Mouse (Mus musculus): Measurements from ENCODE around the gene Saa4. TPM values are rescaled to one million over a fixed set of nuclear protein-coding genes. Genes with fewer than 3 reads are reported as not detected.
"Not testable (repeated sequence)": the region's sequence is repeated elsewhere in the genome, so short reads cannot be mapped to it uniquely, and the experiment has no call there.

The Saa4 gene
- polyA plus RNA-seq, 1 experiment from 2014 or later: not detected

DNA sequence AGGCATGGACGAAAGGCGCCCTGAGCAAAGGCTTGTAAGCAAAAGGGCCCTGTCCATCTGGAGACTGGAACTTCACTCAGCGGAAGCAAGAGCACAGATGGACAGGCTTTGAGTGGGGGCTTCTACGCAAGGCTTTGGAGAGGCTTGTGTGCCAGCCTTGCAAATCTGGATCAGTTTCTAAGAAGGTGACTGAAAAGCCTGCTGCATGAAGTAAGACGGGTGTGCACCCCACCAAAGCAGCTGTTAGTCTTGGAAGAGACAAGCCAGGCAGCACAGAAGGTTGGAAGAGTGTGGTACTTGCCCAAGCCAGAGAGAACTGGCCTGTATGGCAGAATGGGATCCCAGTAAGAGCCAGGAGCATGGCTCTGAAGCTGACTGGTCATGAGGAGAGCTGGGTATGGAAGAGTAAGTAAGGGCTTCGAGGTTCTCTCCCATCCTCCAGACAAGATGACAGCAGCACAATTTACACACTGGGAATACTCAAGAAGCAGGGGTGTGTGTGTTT is 31.8 kb downstream of the Saa4 start:
- H3K4me3 ChIP-seq (ENCODE audit: low read length): no peak overlapping the region
- no peak overlapping the region for H3K4me2 ChIP-seq (ENCODE audit: low read depth, low read length)
- H3K9ac ChIP-seq (ENCODE audit: low read length): no peak overlapping the region
- H3K9me3 ChIP-seq (replicated peaks; ENCODE audit: control insufficient read depth, low read length): no peaks in the 10 kb centered on the region
- H3K27ac ChIP-seq (ENCODE audit: low read length): no peak overlapping the region
- 92% methylated on average over 6 of the region's 6 CpGs for WGBS
- H3K27me3 ChIP-seq (ENCODE audit: control insufficient read depth, insufficient read depth, low read length): no peaks in the 10 kb centered on the region
- H3K36me3 ChIP-seq (ENCODE audit: control insufficient read depth, insufficient read depth): peaks cover 59% of the 10 kb centered on the region
- no peak for ATAC-seq (replicated peaks; ENCODE audit: extremely low read depth, insufficient read depth, low FRiP score)
- H3K4me1 ChIP-seq (ENCODE audit: control insufficient read depth, insufficient read depth, low read length): no peaks in the 10 kb centered on the region

DNA sequence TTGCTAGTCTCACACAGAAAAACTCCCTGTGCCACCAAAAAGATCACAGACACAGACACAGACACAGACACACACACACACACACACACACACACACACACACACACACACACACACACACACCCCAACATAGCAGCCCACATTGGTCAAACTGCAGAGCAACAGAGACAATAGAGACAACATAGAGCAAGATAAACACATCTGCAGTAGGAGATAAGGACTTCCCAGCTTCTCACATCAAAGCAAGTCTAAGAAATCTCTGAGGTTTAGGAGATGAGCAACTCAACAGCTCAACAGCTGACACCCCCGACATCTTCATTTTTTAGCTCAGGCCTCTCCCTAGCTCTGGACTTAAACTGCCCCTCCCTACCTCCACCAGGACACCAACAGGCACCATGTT is 35.6 kb downstream of the Saa4 start:
- Histone ChIP-seq H3K9ac (ENCODE audit: low read length) (no peak overlapping the region), H3K9me3 (replicated peaks; ENCODE audit: control insufficient read depth, low read length) (no peaks in the 10 kb centered on the region), H3K4me3 (ENCODE audit: low read length) (no peak overlapping the region), H3K27me3 (ENCODE audit: control insufficient read depth, insufficient read depth, low read length) (no peaks in the 10 kb centered on the region), H3K27ac (ENCODE audit: low read length) (no peak overlapping the region), H3K36me3 (ENCODE audit: control insufficient read depth, insufficient read depth) (peaks cover 39% of the 10 kb centered on the region), H3K4me2 (ENCODE audit: low read depth, low read length) (no peak overlapping the region), H3K4me1 (ENCODE audit: control insufficient read depth, insufficient read depth, low read length) (no peaks in the 10 kb centered on the region)
- no peak for ATAC-seq (replicated peaks; ENCODE audit: extremely low read depth, insufficient read depth, low FRiP score)
- 63% methylated on average over 1 of the region's 1 CpGs for WGBS

DNA sequence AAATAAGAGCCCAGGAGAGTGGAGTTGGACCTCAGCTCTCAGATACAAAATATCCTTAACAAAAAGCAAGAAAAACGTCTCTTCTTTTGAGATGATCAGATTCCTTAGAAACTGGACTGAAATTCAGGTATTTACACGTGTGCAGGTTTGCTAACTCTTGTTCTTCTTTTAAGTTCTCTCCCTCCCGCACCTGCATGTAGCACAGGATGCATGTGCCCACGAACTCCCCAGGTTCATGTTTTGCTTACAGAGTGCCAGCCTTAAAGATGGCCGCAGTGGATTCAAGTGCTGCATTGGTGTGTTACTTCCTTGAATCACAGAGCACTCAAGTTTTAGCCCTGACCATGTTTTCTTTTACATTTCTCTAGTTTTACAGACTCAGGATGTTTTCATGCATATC is 45.6 kb downstream of the Saa4 start:
- Histone ChIP-seq H3K4me2 (ENCODE audit: low read depth, low read length) (no peak overlapping the region), H3K4me3 (ENCODE audit: low read length) (no peak overlapping the region), H3K27me3 (ENCODE audit: control insufficient read depth, insufficient read depth, low read length) (no peaks in the 10 kb centered on the region), H3K4me1 (ENCODE audit: control insufficient read depth, insufficient read depth, low read length) (no peaks in the 10 kb centered on the region), H3K9me3 (replicated peaks; ENCODE audit: control insufficient read depth, low read length) (0 out of 2 replicates have a peak, but pooled peaks cover 3% of the 10 kb centered on the region), H3K27ac (ENCODE audit: low read length) (no peak overlapping the region), H3K9ac (ENCODE audit: low read length) (no peak overlapping the region), H3K36me3 (ENCODE audit: control insufficient read depth, insufficient read depth) (peaks cover 13% of the 10 kb centered on the region)
- ATAC-seq (replicated peaks; ENCODE audit: extremely low read depth, insufficient read depth, low FRiP score): no peak
- 84% methylated on average over 5 of the region's 5 CpGs for WGBS

DNA sequence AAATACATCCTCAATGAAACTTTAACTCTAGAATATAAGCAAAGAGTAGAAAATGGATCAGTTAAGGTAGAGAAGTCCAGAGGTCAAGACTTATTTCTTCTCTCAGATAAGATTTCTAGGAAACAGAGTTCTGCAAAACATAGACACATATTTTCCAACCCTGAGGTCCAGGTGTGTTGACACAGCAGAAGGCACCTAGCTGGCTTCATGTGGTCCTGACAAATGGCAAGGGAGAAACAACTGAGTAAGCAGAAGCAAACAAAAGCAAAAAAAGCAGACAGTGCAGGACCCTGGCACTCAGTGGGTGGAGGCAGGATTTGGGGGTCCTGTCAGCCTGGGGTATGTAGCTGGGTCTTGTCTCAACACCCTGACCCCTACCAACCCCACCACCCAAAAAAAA is 51.7 kb downstream of the Saa4 start:
- Histone ChIP-seq H3K4me1 (ENCODE audit: control insufficient read depth, insufficient read depth, low read length) (no peaks in the 10 kb centered on the region), H3K4me3 (ENCODE audit: low read length) (no peak overlapping the region), H3K4me2 (ENCODE audit: low read depth, low read length) (no peak overlapping the region), H3K36me3 (ENCODE audit: control insufficient read depth, insufficient read depth) (no peaks in the 10 kb centered on the region), H3K9me3 (replicated peaks; ENCODE audit: control insufficient read depth, low read length) (0 out of 2 replicates have a peak, but pooled peaks cover 3% of the 10 kb centered on the region), H3K27ac (ENCODE audit: low read length) (no peak overlapping the region), H3K9ac (ENCODE audit: low read length) (no peak overlapping the region), H3K27me3 (ENCODE audit: control insufficient read depth, insufficient read depth, low read length) (no peaks in the 10 kb centered on the region)
- no peak for ATAC-seq (replicated peaks; ENCODE audit: extremely low read depth, insufficient read depth, low FRiP score)

DNA sequence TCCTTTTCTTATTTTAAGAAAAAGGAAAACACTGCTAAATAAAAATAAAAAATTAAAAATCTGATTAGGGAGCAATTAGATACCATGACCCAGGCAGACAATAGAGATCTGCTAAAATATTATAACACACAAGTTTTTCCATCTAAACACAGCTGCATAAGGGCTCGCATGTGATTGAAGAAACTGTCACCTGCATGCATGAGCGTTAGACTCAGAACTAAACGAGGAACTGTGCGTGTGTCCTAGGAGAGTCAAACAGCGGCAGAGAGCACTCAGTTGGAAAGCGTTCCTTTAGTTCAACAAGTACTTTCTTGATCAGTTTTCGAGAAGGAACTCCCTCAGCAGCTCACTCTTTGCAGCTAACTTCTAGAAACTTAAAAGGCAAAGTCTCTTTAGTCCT is 53.4 kb downstream of the Saa4 start:
- H3K36me3 ChIP-seq (ENCODE audit: control insufficient read depth, insufficient read depth); H3K4me2 ChIP-seq (ENCODE audit: low read depth, low read length); H3K27ac ChIP-seq (ENCODE audit: low read length); H3K4me1 ChIP-seq (ENCODE audit: control insufficient read depth, insufficient read depth, low read length); ATAC-seq (replicated peaks; ENCODE audit: extremely low read depth, insufficient read depth, low FRiP score); H3K27me3 ChIP-seq (ENCODE audit: control insufficient read depth, insufficient read depth, low read length); H3K9me3 ChIP-seq (replicated peaks; ENCODE audit: control insufficient read depth, low read length); H3K4me3 ChIP-seq (ENCODE audit: low read length); H3K9ac ChIP-seq (ENCODE audit: low read length): not testable (repeated sequence)
- 79% methylated on average over 7 of the region's 7 CpGs for WGBS

DNA sequence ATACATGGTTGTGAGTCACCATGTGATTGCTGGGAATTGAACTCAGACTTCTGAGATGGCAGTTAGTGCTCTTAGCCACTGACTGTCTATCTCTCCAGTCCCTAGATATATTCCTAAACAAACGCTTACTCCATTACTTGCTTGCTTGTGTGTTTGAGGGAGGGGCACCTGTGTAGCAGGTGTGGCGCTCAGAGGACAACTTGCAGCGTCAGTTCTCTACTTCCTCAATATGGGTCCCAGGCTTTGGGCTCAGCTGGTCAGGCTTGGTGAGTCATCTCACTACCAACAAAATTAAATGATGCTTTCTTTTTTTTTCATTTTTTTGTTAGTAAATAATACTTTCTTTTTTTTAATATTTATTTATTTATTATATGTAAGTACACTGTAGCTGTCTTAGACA is 54.0 kb downstream of the Saa4 start:
- ATAC-seq (replicated peaks; ENCODE audit: extremely low read depth, insufficient read depth, low FRiP score): no peak
- no peaks in the 10 kb centered on the region for H3K4me1 ChIP-seq (ENCODE audit: control insufficient read depth, insufficient read depth, low read length)
- H3K4me3 ChIP-seq (ENCODE audit: low read length): no peak overlapping the region
- H3K9ac ChIP-seq (ENCODE audit: low read length): no peak overlapping the region
- 70% methylated on average over 3 of the region's 3 CpGs for WGBS
- H3K4me2 ChIP-seq (ENCODE audit: low read depth, low read length): no peak overlapping the region
- H3K27ac ChIP-seq (ENCODE audit: low read length): no peak overlapping the region
- H3K9me3 ChIP-seq (replicated peaks; ENCODE audit: control insufficient read depth, low read length): 0 out of 2 replicates have a peak, but pooled peaks cover 3% of the 10 kb centered on the region
- H3K27me3 ChIP-seq (ENCODE audit: control insufficient read depth, insufficient read depth, low read length): no peaks in the 10 kb centered on the region
- H3K36me3 ChIP-seq (ENCODE audit: control insufficient read depth, insufficient read depth): no peaks in the 10 kb centered on the region

Other genes starting within 250 kb of the Saa4 start
- gene Sergef, start 92.8 kb downstream of the Saa4 start, polyA plus RNA-seq (2015; fragmentation: Nextera tagmentation; extraction: Ambion mirVana): 11.0 and 11.4 TPM in 2 replicates
- gene Tph1, start 60.1 kb downstream of the Saa4 start, polyA plus RNA-seq (2015; fragmentation: Nextera tagmentation; extraction: Ambion mirVana): 0.61 and 1.1 TPM in 2 replicates
- gene Saal1, start 21.9 kb downstream of the Saa4 start, polyA plus RNA-seq (2015; fragmentation: Nextera tagmentation; extraction: Ambion mirVana): 14.2 and 15.4 TPM in 2 replicates
- gene Saa3, start 16.9 kb downstream of the Saa4 start, polyA plus RNA-seq (2015; fragmentation: Nextera tagmentation; extraction: Ambion mirVana): 0.62 and 0.84 TPM in 2 replicates
- gene Saa1, start 10.4 kb upstream of the Saa4 start, polyA plus RNA-seq (2015; fragmentation: Nextera tagmentation; extraction: Ambion mirVana): 0.25 TPM in 1 of 2 replicates, not detected in the other
- gene Saa2, start 19.2 kb upstream of the Saa4 start, polyA plus RNA-seq (2015; fragmentation: Nextera tagmentation; extraction: Ambion mirVana): not detected in 2 replicates
- gene Hps5, start 63.5 kb upstream of the Saa4 start, polyA plus RNA-seq (2015; fragmentation: Nextera tagmentation; extraction: Ambion mirVana): 10.4 and 13.0 TPM in 2 replicates
- gene Gtf2h1, start 63.5 kb upstream of the Saa4 start, polyA plus RNA-seq (2015; fragmentation: Nextera tagmentation; extraction: Ambion mirVana): 32.2 and 33.3 TPM in 2 replicates
- gene Ldha, start 108.9 kb upstream of the Saa4 start, polyA plus RNA-seq (2015; fragmentation: Nextera tagmentation; extraction: Ambion mirVana): 3,218 and 3,386 TPM in 2 replicates
- gene Ldhc, start 128.6 kb upstream of the Saa4 start, polyA plus RNA-seq (2015; fragmentation: Nextera tagmentation; extraction: Ambion mirVana): not detected in 2 replicates
- 161 and 164 TPM in 2 replicates for gene Tsg101, start 187.4 kb upstream of the Saa4 start, polyA plus RNA-seq (2015; fragmentation: Nextera tagmentation; extraction: Ambion mirVana)
- 7.9 and 8.4 TPM in 2 replicates for gene Uevld, start 225.9 kb upstream of the Saa4 start, polyA plus RNA-seq (2015; fragmentation: Nextera tagmentation; extraction: Ambion mirVana)